Mouse (Mus musculus) intestine, postnatal 0 days (tissue): Measurements from ENCODE around the gene Rtn4rl1. TPM values are rescaled to one million over a fixed set of nuclear protein-coding genes. Genes with fewer than 3 reads are reported as not detected.
A peak's percentile ranks its signal among the peaks of the same experiment; 100 is the strongest.

Source experiments
- ATAC-seq: fragments of 200-750 bp; cut with Nextera tagmentation; 2 replicates; pipeline ENCODE4 v1.8.0; 2017; ENCODE audit warnings: mild to moderate bottlenecking, moderate TSS enrichment, moderate library complexity
- H3K27ac ChIP-seq: fragments of 300-500 bp; sonication (generic); 2 replicates; pipeline ENCODE4 v1.5.1; 2014; ENCODE audit warnings: mild to moderate bottlenecking, low read depth, low read length, moderate library complexity
- H3K27me3 ChIP-seq: fragments of 300-500 bp; sonication (generic); replicated peaks from 2 replicates; pipeline ENCODE4 v1.6.1; 2014; ENCODE audit warnings: low read length, mixed read lengths; ENCODE audit not compliant: control insufficient read depth, insufficient read depth
- H3K36me3 ChIP-seq: fragments of 300-500 bp; sonication (generic); 2 replicates; pipeline ENCODE4 v1.6.1; 2014; ENCODE audit warnings: mild to moderate bottlenecking, moderate library complexity; ENCODE audit not compliant: control insufficient read depth, insufficient read depth
- H3K4me1 ChIP-seq: fragments of 300-500 bp; sonication (generic); replicated peaks from 2 replicates; pipeline ENCODE4 v1.6.1; 2014; ENCODE audit warnings: antibody characterized with exemption, low read length, mixed read lengths; ENCODE audit not compliant: control insufficient read depth, insufficient read depth
- H3K4me2 ChIP-seq: fragments of 300-500 bp; sonication (generic); replicated peaks from 2 replicates; pipeline ENCODE4 v1.6.1; 2014; ENCODE audit warnings: low read depth, mild to moderate bottlenecking, moderate library complexity
- H3K4me3 ChIP-seq: fragments of 300-500 bp; sonication (generic); 2 replicates; pipeline ENCODE4 v1.5.1; 2014; ENCODE audit warnings: low read depth, low read length
- H3K9ac ChIP-seq: fragments of 300-500 bp; sonication (generic); 2 replicates; pipeline ENCODE4 v1.6.1; 2014; ENCODE audit warnings: mild to moderate bottlenecking, low read depth, low read length
- H3K9me3 ChIP-seq: fragments of 300-500 bp; sonication (generic); 2 replicates; pipeline ENCODE4 v1.6.1; 2016; ENCODE audit warnings: mixed run types; ENCODE audit not compliant: control insufficient read depth
- CTCF ChIP-seq: sonication (generic); IDR thresholded peaks from 2 replicates; pipeline ENCODE4 v1.5.1; 2016; ENCODE audit warnings: low read depth, mild to moderate bottlenecking, control low read depth, antibody characterized with exemption, moderate library complexity
- WGBS: fragments of 180-500 bp; shearing (Covaris S2); extraction: QIAGEN DNeasy Blood & Tissue Kit; methylation state at CpG from one replicate; pipeline ENCODE4 v1.1.7; 2014; 5-methylcytosine and 5-hydroxymethylcytosine counted together
- polyA plus RNA-seq: library from polyadenylated mRNA; unstranded; fragments of >200 nt; fragmentation: Nextera tagmentation; extraction: Ambion mirVana; gene quantifications from 2 replicates; pipeline ENCODE4 v1.2.1, GENCODE M21; 2015

Gene Rtn4rl1
- polyA plus RNA-seq, 1 experiment from 2014 or later, result 1.5 TPM

- peak overlapping the region; percentile 72 for H3K9ac ChIP-seq
- H3K4me2 ChIP-seq, result peak overlapping the region; percentile 91
- H3K27ac ChIP-seq, result peak overlapping the region; percentile 84
- peaks cover 24% of the 10 kb centered on the region for H3K36me3 ChIP-seq
- peaks cover 9% of the 10 kb centered on the region for H3K4me1 ChIP-seq
- no peak for TF ChIP-seq CTCF
- no peak for ATAC-seq
- peak overlapping the region; percentile 67 for H3K4me3 ChIP-seq
- H3K27me3 ChIP-seq, result peaks cover 57% of the 10 kb centered on the region
- WGBS, result 14% methylated on average over 60 of the region's 63 CpGs
- no peaks in the 10 kb centered on the region for H3K9me3 ChIP-seq
Observed at GRCm38 (mm10) chr11:75167643-75168589, 25.7 kb upstream of the Rtn4rl1 start.

- H3K36me3 ChIP-seq, result peaks cover 16% of the 10 kb centered on the region; the same call in 1 of the 2 replicates
- peaks cover 11% of the 10 kb centered on the region for H3K4me1 ChIP-seq
- peak overlapping the region; percentile 67 for H3K4me3 ChIP-seq
- H3K27me3 ChIP-seq, result peaks cover 62% of the 10 kb centered on the region
- no peaks in the 10 kb centered on the region for H3K9me3 ChIP-seq
- peak; percentile 99 for TF ChIP-seq CTCF
- peak overlapping the region; percentile 84 for H3K27ac ChIP-seq
- ATAC-seq, result peak; percentile 23; the same call in 1 of the 2 replicates
- H3K4me2 ChIP-seq, result peak overlapping the region; percentile 91
- WGBS, result under 1% methylated on average over 77 of the region's 83 CpGs
- H3K9ac ChIP-seq, result peak overlapping the region; percentile 72
Observed at GRCm38 (mm10) chr11:75168590-75169361, 24.8 kb upstream of the Rtn4rl1 start.

- Histone ChIP-seq H3K4me3 (peak within 1 kb of the TSS; percentile 67), H3K27ac (peak within 1 kb of the TSS; percentile 84), H3K9me3 (no peaks in the 10 kb centered on the region), H3K9ac (peak within 1 kb of the TSS; percentile 72), H3K27me3 (peaks cover 62% of the 10 kb centered on the region), H3K4me1 (peaks cover 12% of the 10 kb centered on the region), H3K4me2 (peak within 1 kb of the TSS; percentile 91), H3K36me3 (peaks cover 9% of the 10 kb centered on the region; the same call in 1 of the 2 replicates)
- no peak for ATAC-seq
- TF ChIP-seq CTCF, result no peak
- WGBS, result 2% methylated on average over 23 of the region's 23 CpGs
Observed at GRCm38 (mm10) chr11:75169405-75170080, 24.0 kb upstream of the Rtn4rl1 start, which contains the start of gene Hic1. Gene Hic1, minus strand, starts transcription at chr11:75169519.

GRCm38 (mm10) chr11:75170136-75170751 lies 23.3 kb upstream of the Rtn4rl1 start:
- TF ChIP-seq CTCF, result peak; percentile 89
- peak overlapping the region; percentile 91 for H3K4me2 ChIP-seq
- no peak overlapping the region for H3K27ac ChIP-seq
- peaks cover 62% of the 10 kb centered on the region for H3K27me3 ChIP-seq
- peaks cover 12% of the 10 kb centered on the region for H3K4me1 ChIP-seq
- peak; percentile 49 for ATAC-seq
- no peaks in the 10 kb centered on the region for H3K9me3 ChIP-seq
- H3K36me3 ChIP-seq, result peaks cover 5% of the 10 kb centered on the region; the same call in 1 of the 2 replicates
- H3K4me3 ChIP-seq, result peak overlapping the region; percentile 67
- under 1% methylated on average over 38 of the region's 38 CpGs for WGBS
- H3K9ac ChIP-seq, result no peak overlapping the region

GRCm38 (mm10) chr11:75171186-75171865 lies 22.3 kb upstream of the Rtn4rl1 start:
- Histone ChIP-seq H3K9ac (no peak overlapping the region), H3K27me3 (peaks cover 57% of the 10 kb centered on the region), H3K4me3 (peak overlapping the region; percentile 55), H3K27ac (no peak overlapping the region), H3K4me1 (peaks cover 10% of the 10 kb centered on the region), H3K36me3 (no peaks in the 10 kb centered on the region; the same call in 1 of the 2 replicates), H3K9me3 (no peaks in the 10 kb centered on the region), H3K4me2 (peak overlapping the region; percentile 92; the same call in 1 of the 2 replicates)
- TF ChIP-seq CTCF, result no peak
- no peak for ATAC-seq
- WGBS, result 12% methylated on average over 17 of the region's 17 CpGs
